Mouse (Mus musculus) kidney, embryonic 14.5 days (tissue): ENCODE measurements around the gene Asgr1. TPM values are rescaled to one million over a fixed set of nuclear protein-coding genes. Genes with fewer than 3 reads are reported as not detected.

Experiments used
- ATAC-seq: fragments of 200-750 bp; cut with Nextera tagmentation; 2 replicates; pipeline ENCODE4 v1.8.0; 2017; ENCODE audit warnings: moderate number of reproducible peaks, mild to moderate bottlenecking, moderate TSS enrichment, moderate library complexity; ENCODE audit not compliant: low FRiP score, low TSS enrichment
- H3K27ac ChIP-seq: fragments of 300-500 bp; sonication (generic); 2 replicates; pipeline ENCODE4 v1.5.1; 2014; ENCODE audit warnings: low read depth, mild to moderate bottlenecking, low read length, moderate library complexity, mixed read lengths
- H3K27me3 ChIP-seq: fragments of 300-500 bp; sonication (generic); 2 replicates; pipeline ENCODE4 v1.6.1; 2014; ENCODE audit warnings: mild to moderate bottlenecking, low read length; ENCODE audit not compliant: control insufficient read depth, insufficient read depth
- H3K36me3 ChIP-seq: fragments of 300-500 bp; sonication (generic); 2 replicates; pipeline ENCODE4 v1.6.1; 2014; ENCODE audit warnings: low read length, mixed read lengths; ENCODE audit not compliant: control insufficient read depth, insufficient read depth
- H3K4me1 ChIP-seq: fragments of 300-500 bp; sonication (generic); 2 replicates; pipeline ENCODE4 v1.6.1; 2014; ENCODE audit warnings: low read length, mixed read lengths; ENCODE audit not compliant: control insufficient read depth, insufficient read depth
- H3K4me2 ChIP-seq: fragments of 300-500 bp; sonication (generic); replicated peaks from 2 replicates; pipeline ENCODE4 v1.6.1; 2014; ENCODE audit warnings: low read depth, mild to moderate bottlenecking, low read length
- H3K4me3 ChIP-seq: fragments of 300-500 bp; sonication (generic); 2 replicates; pipeline ENCODE4 v1.5.1; 2014; ENCODE audit warnings: mild to moderate bottlenecking, low read length
- H3K9ac ChIP-seq: fragments of 300-500 bp; sonication (generic); 2 replicates; pipeline ENCODE4 v1.6.1; 2014; ENCODE audit warnings: low read depth, mild to moderate bottlenecking, low read length, moderate library complexity
- H3K9me3 ChIP-seq: fragments of 300-500 bp; sonication (generic); 2 replicates; pipeline ENCODE4 v1.6.1; 2016; ENCODE audit warnings: low read length; ENCODE audit not compliant: control insufficient read depth
- WGBS: fragments of 180-500 bp; shearing (Covaris S2); extraction: QIAGEN DNeasy Blood & Tissue Kit; methylation state at CpG from one replicate; pipeline ENCODE4 v1.1.7; 2014; 5-methylcytosine and 5-hydroxymethylcytosine counted together
- polyA plus RNA-seq: library from polyadenylated mRNA; unstranded; fragments of >200 nt; fragmentation: Nextera tagmentation; extraction: Ambion mirVana; gene quantifications from 2 replicates; pipeline ENCODE4 v1.2.1, GENCODE M21; 2014

Gene Asgr1
- polyA plus RNA-seq, 1 experiment from 2014 or later: 2.0 TPM

GRCm38 (mm10) chr11:70049366-70049765 lies 4.5 kb upstream of the Asgr1 start:
- H3K4me2 ChIP-seq: no peak overlapping the region
- H3K4me3 ChIP-seq: no peak overlapping the region
- H3K4me1 ChIP-seq: no peaks in the 10 kb centered on the region
- 78% methylated on average over 6 of the region's 6 CpGs for WGBS
- no peaks in the 10 kb centered on the region for H3K9me3 ChIP-seq
- H3K27me3 ChIP-seq: no peaks in the 10 kb centered on the region
- no peak overlapping the region for H3K9ac ChIP-seq
- H3K36me3 ChIP-seq: peaks cover 8% of the 10 kb centered on the region; the same call in 1 of the 2 replicates
- no peak for ATAC-seq
- H3K27ac ChIP-seq: no peak overlapping the region

- H3K27me3 ChIP-seq: no peaks in the 10 kb centered on the region
- H3K9ac ChIP-seq: no peak overlapping the region
- H3K36me3 ChIP-seq: peaks cover 3% of the 10 kb centered on the region; the same call in 1 of the 2 replicates
- H3K4me2 ChIP-seq: no peak overlapping the region
- 67% methylated on average over 10 of the region's 10 CpGs for WGBS
- H3K27ac ChIP-seq: no peak overlapping the region
- no peak overlapping the region for H3K4me3 ChIP-seq
- no peaks in the 10 kb centered on the region for H3K4me1 ChIP-seq
- no peak for ATAC-seq
- H3K9me3 ChIP-seq: no peaks in the 10 kb centered on the region
Observed at GRCm38 (mm10) chr11:70049816-70050215, 4.1 kb upstream of the Asgr1 start.

GRCm38 (mm10) chr11:70053156-70053555 lies 729 bp upstream of the Asgr1 start:
- Histone ChIP-seq H3K4me2 (no peak overlapping the region), H3K4me1 (no peaks in the 10 kb centered on the region), H3K4me3 (no peak overlapping the region), H3K36me3 (no peaks in the 10 kb centered on the region), H3K27me3 (peaks cover 6% of the 10 kb centered on the region; the same call in 1 of the 2 replicates), H3K9me3 (no peaks in the 10 kb centered on the region), H3K27ac (no peak overlapping the region), H3K9ac (no peak overlapping the region)
- 68% methylated on average over 7 of the region's 7 CpGs for WGBS
- ATAC-seq: no peak

- no peak overlapping the region for H3K9ac ChIP-seq
- 25% methylated on average over 18 of the region's 18 CpGs for WGBS
- no peaks in the 10 kb centered on the region for H3K36me3 ChIP-seq
- peak; percentile 41 for ATAC-seq
- H3K4me1 ChIP-seq: no peaks in the 10 kb centered on the region
- no peak overlapping the region for H3K4me3 ChIP-seq
- H3K27ac ChIP-seq: no peak overlapping the region
- peaks cover 6% of the 10 kb centered on the region; the same call in 1 of the 2 replicates for H3K27me3 ChIP-seq
- H3K9me3 ChIP-seq: no peaks in the 10 kb centered on the region
- H3K4me2 ChIP-seq: no peak overlapping the region; the same call in 1 of the 2 replicates
Observed at GRCm38 (mm10) chr11:70055618-70056214, 1.8 kb downstream of the Asgr1 start.

GRCm38 (mm10) chr11:70057805-70058204 lies 3.9 kb downstream of the Asgr1 start:
- no peak for ATAC-seq
- Histone ChIP-seq H3K27me3 (peaks cover 6% of the 10 kb centered on the region; the same call in 1 of the 2 replicates), H3K27ac (no peak overlapping the region), H3K36me3 (no peaks in the 10 kb centered on the region), H3K9ac (no peak overlapping the region), H3K4me3 (no peak overlapping the region), H3K4me1 (no peaks in the 10 kb centered on the region), H3K9me3 (no peaks in the 10 kb centered on the region), H3K4me2 (no peak overlapping the region)
- 52% methylated on average over 9 of the region's 9 CpGs for WGBS

- Histone ChIP-seq H3K4me3 (no peak overlapping the region), H3K36me3 (no peaks in the 10 kb centered on the region), H3K27ac (no peak overlapping the region), H3K4me2 (no peak overlapping the region), H3K27me3 (peaks cover 6% of the 10 kb centered on the region; the same call in 1 of the 2 replicates), H3K9me3 (no peaks in the 10 kb centered on the region), H3K9ac (no peak overlapping the region), H3K4me1 (no peaks in the 10 kb centered on the region)
- no peak for ATAC-seq
- WGBS: 58% methylated on average over 6 of the region's 6 CpGs
Observed at GRCm38 (mm10) chr11:70059930-70060329, 6.0 kb downstream of the Asgr1 start.

- WGBS: 74% methylated on average over 3 of the region's 3 CpGs
- Histone ChIP-seq H3K4me3 (no peak overlapping the region), H3K9ac (no peak overlapping the region), H3K27me3 (no peaks in the 10 kb centered on the region; the same call in 1 of the 2 replicates), H3K9me3 (no peaks in the 10 kb centered on the region), H3K36me3 (no peaks in the 10 kb centered on the region), H3K27ac (no peak overlapping the region), H3K4me1 (no peaks in the 10 kb centered on the region), H3K4me2 (no peak overlapping the region)
- ATAC-seq: no peak
Observed at GRCm38 (mm10) chr11:70063053-70063452, 9.2 kb downstream of the Asgr1 start.

- no peak for ATAC-seq
- Histone ChIP-seq H3K4me1 (0 out of 2 replicates have a peak, but pooled peaks cover 2% of the 10 kb centered on the region), H3K36me3 (no peaks in the 10 kb centered on the region), H3K27me3 (peaks cover 2% of the 10 kb centered on the region; the same call in 1 of the 2 replicates), H3K4me3 (no peak overlapping the region), H3K9me3 (no peaks in the 10 kb centered on the region), H3K27ac (no peak overlapping the region), H3K9ac (no peak overlapping the region), H3K4me2 (no peak overlapping the region)
- 51% methylated on average over 4 of the region's 4 CpGs for WGBS
Observed at GRCm38 (mm10) chr11:70066701-70067100, 12.8 kb downstream of the Asgr1 start.

- H3K4me1 ChIP-seq: 0 out of 2 replicates have a peak, but pooled peaks cover 2% of the 10 kb centered on the region
- WGBS: 38% methylated on average over 3 of the region's 3 CpGs
- H3K36me3 ChIP-seq: no peaks in the 10 kb centered on the region
- no peaks in the 10 kb centered on the region for H3K9me3 ChIP-seq
- H3K4me3 ChIP-seq: no peak overlapping the region
- no peak overlapping the region for H3K27ac ChIP-seq
- H3K27me3 ChIP-seq: peaks cover 2% of the 10 kb centered on the region
- no peak overlapping the region for H3K4me2 ChIP-seq
- H3K9ac ChIP-seq: no peak overlapping the region
- ATAC-seq: no peak
Observed at GRCm38 (mm10) chr11:70068245-70068644, 14.4 kb downstream of the Asgr1 start.
